Mouse (Mus musculus) small intestine, adult 2 months (tissue): ENCODE results near the gene Dhx57.

Experiments used
- CTCF ChIP-seq: fragments of 200-500 bp; IDR thresholded peaks from 2 replicates; pipeline ENCODE4 v1.5.1; 2012; ENCODE audit warnings: low read depth, mild to moderate bottlenecking, control low read depth, inconsistent platforms, low read length, moderate library complexity, mixed read lengths; ENCODE audit not compliant: insufficient replicate concordance, insufficient read length; ENCODE audit errors: extremely low read depth
- POLR2A ChIP-seq: fragments of 200-500 bp; IDR thresholded peaks from 2 replicates; pipeline ENCODE4 v1.6.1; 2012; ENCODE audit warnings: low read depth, mild to moderate bottlenecking, control low read depth, inconsistent platforms, low read length, moderate library complexity

GRCm38 (mm10) chr17:80254421-80254820 is 35.9 kb downstream of the Dhx57 start:
- TF ChIP-seq CTCF, result no peak
- TF ChIP-seq POLR2A, result no peak
